Mouse (Mus musculus): ENCODE results near the gene Adam22.

- TF ChIP-seq POLR2A (IDR thresholded peaks at IDR 0.05; ENCODE audit: low read depth, low read length) (no peak), CTCF (conservative IDR thresholded peaks at IDR 0.05; ENCODE audit: insufficient read depth, insufficient read length, low read depth, low read length) (no peak)
Observed at GRCm38 (mm10) chr5:8063207-8063606, 304.8 kb downstream of the Adam22 start.

Data from kidney, adult 2 months (tissue).